Mouse (Mus musculus) ovary, adult 18-20 months (tissue): ENCODE data around the gene Chp1.
A peak's percentile ranks its signal among the peaks of the same experiment; 100 is the strongest.
"Not testable (repeated sequence)": the region's sequence is repeated elsewhere in the genome, so short reads cannot be mapped to it uniquely, and the experiment has no call there.

Source experiments
- DNase-seq: peaks from one replicate; pipeline ENCODE4 v3.0.0; 2022; ENCODE audit warnings: low spot score, mixed read lengths

Gene Chp1

GRCm38 (mm10) chr2:119565284-119565683, 17.8 kb downstream of the Chp1 start:
- no peak for DNase-seq

- no peak for DNase-seq
Measured at GRCm38 (mm10) chr2:119566182-119566855, 18.8 kb downstream of the Chp1 start.

GRCm38 (mm10) chr2:119572471-119572870, 25.0 kb downstream of the Chp1 start:
- DNase-seq, result no peak

- no peak for DNase-seq
Measured at GRCm38 (mm10) chr2:119581571-119581970, 34.1 kb downstream of the Chp1 start.

GRCm38 (mm10) chr2:119583439-119583838, 35.9 kb downstream of the Chp1 start:
- no peak for DNase-seq

- DNase-seq, result no peak
Measured at GRCm38 (mm10) chr2:119584282-119584681, 36.8 kb downstream of the Chp1 start.

- DNase-seq, result peak; percentile 2
Measured at GRCm38 (mm10) chr2:119587383-119587782, 39.9 kb downstream of the Chp1 start.

GRCm38 (mm10) chr2:119591247-119591646, 43.8 kb downstream of the Chp1 start:
- DNase-seq, result no peak

GRCm38 (mm10) chr2:119593765-119594112, 46.2 kb downstream of the Chp1 start:
- no peak for DNase-seq

- DNase-seq, result peak; percentile 93
Measured at GRCm38 (mm10) chr2:119594113-119594981, 46.9 kb downstream of the Chp1 start.

- no peak for DNase-seq
Measured at GRCm38 (mm10) chr2:119595308-119595707, 47.8 kb downstream of the Chp1 start.

GRCm38 (mm10) chr2:119596781-119597330, 49.4 kb downstream of the Chp1 start:
- DNase-seq, result no peak

- no peak for DNase-seq
Measured at GRCm38 (mm10) chr2:119601027-119601426, 53.5 kb downstream of the Chp1 start.

- not testable (repeated sequence) for DNase-seq
Measured at GRCm38 (mm10) chr2:119601575-119601974, 54.1 kb downstream of the Chp1 start.

- no peak for DNase-seq
Measured at GRCm38 (mm10) chr2:119602488-119602887, 55.0 kb downstream of the Chp1 start.

GRCm38 (mm10) chr2:119603909-119604308, 56.4 kb downstream of the Chp1 start:
- no peak for DNase-seq

- DNase-seq, result no peak
Measured at GRCm38 (mm10) chr2:119605361-119605973, 58.0 kb downstream of the Chp1 start.

GRCm38 (mm10) chr2:119607023-119607422, 59.5 kb downstream of the Chp1 start:
- no peak for DNase-seq

- no peak for DNase-seq
Measured at GRCm38 (mm10) chr2:119617841-119618198, 70.3 kb downstream of the Chp1 start.

- peak; percentile 90 for DNase-seq
Measured at GRCm38 (mm10) chr2:119618199-119618982, 70.9 kb downstream of the Chp1 start, which contains the start of the genes Nusap1 and Oip5. Nusap1 (plus strand) TSS chr2:119618298. Oip5 (minus strand) TSS chr2:119618469.

GRCm38 (mm10) chr2:119619002-119619401, 71.5 kb downstream of the Chp1 start:
- not testable (repeated sequence) for DNase-seq

GRCm38 (mm10) chr2:119621302-119621701, 73.8 kb downstream of the Chp1 start:
- no peak for DNase-seq
